Mouse (Mus musculus): Measurements from ENCODE around the gene Prss41. TPM values are rescaled to one million over a fixed set of nuclear protein-coding genes. Genes with fewer than 3 reads are reported as not detected.

Prss41 gene
- polyA plus RNA-seq, 1 experiment from 2014 or later, result 2.0 TPM

DNA sequence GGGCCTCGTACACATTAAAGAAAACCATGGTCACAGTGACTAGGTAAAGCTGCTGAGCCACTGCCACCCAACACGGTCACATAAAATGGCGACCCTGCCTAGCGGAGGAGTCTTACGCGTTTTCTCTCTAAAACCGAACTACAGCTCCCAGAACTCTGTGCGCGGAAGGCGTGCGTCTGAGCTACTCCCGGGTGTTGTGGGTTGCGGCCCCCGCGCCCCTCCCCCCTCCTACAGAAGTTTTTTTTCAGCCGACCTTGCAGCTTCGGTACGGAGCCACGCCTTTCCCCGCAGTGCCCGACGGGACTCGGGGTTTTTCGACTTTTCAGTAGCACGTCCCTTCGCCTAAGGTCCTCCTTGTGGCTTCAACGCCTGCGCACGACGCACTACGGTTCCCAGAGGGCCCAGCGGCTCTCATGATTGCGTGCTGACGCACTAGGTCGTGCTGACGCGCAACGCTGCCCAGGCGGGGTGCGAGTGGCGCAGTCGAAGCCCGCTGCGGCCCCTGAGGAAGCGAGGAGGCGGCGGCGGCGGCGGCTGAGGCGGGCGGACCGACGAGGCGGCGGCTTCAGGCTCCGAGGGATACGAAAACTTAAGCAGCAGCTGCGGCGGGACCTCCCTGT, 41.1 kb downstream of the Prss41 start:
- peak overlapping the region; percentile 97 for H3K27ac ChIP-seq
- peak overlapping the region; percentile 84 for H3K4me2 ChIP-seq
- H3K9me3 ChIP-seq, result no peaks in the 10 kb centered on the region
- peaks cover 33% of the 10 kb centered on the region for H3K4me1 ChIP-seq
- WGBS, result under 1% methylated on average over 60 of the region's 60 CpGs
- peak overlapping the region; percentile 100 for H3K4me3 ChIP-seq
- peaks cover 10% of the 10 kb centered on the region for H3K36me3 ChIP-seq
- ATAC-seq (ENCODE audit: insufficient number of reproducible peaks, insufficient read depth, low FRiP score, low TSS enrichment, low read depth), result peak; percentile 98
- H3K9ac ChIP-seq, result peak overlapping the region; percentile 99
- no peaks in the 10 kb centered on the region for H3K27me3 ChIP-seq

DNA sequence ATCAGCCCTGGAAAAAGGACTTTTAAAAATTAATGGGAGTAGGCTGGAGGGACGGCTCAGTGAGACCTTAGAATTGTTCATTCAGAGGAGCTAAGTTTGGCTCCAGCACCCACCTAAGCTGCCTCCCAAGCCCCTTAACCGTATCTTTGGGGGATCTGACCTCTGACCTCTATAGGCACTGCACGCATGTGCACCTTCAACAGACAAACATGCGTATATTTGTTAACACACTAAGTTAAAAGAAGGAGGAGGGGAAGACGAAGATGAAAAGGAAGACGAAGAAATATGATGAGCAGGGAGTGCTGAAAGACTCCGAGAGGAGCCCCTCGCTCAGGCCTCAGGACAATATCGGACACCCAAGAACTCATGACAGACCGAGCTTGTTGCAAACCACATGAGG, 42.3 kb downstream of the Prss41 start:
- Histone ChIP-seq H3K9me3 (no peaks in the 10 kb centered on the region), H3K9ac (no peak overlapping the region), H3K36me3 (no peaks in the 10 kb centered on the region), H3K27ac (no peak overlapping the region), H3K4me1 (peaks cover 28% of the 10 kb centered on the region), H3K4me3 (no peak overlapping the region), H3K4me2 (no peak overlapping the region), H3K27me3 (no peaks in the 10 kb centered on the region)
- WGBS, result 90% methylated on average over 10 of the region's 10 CpGs
- ATAC-seq (ENCODE audit: insufficient number of reproducible peaks, insufficient read depth, low FRiP score, low TSS enrichment, low read depth), result no peak

- Histone ChIP-seq H3K27ac (no peak overlapping the region), H3K9me3 (no peaks in the 10 kb centered on the region), H3K9ac (no peak overlapping the region), H3K27me3 (no peaks in the 10 kb centered on the region), H3K4me2 (no peak overlapping the region), H3K4me1 (peaks cover 6% of the 10 kb centered on the region; the same call in 1 of the 2 replicates), H3K4me3 (no peak overlapping the region), H3K36me3 (no peaks in the 10 kb centered on the region)
- 27% methylated on average over 7 of the region's 7 CpGs for WGBS
- no peak for ATAC-seq (ENCODE audit: insufficient number of reproducible peaks, insufficient read depth, low FRiP score, low TSS enrichment, low read depth)
Measured at GRCm38 (mm10) chr17:23797316-23797715, 46.7 kb downstream of the Prss41 start.

- H3K27ac ChIP-seq, result no peak overlapping the region
- ATAC-seq (ENCODE audit: insufficient number of reproducible peaks, insufficient read depth, low FRiP score, low TSS enrichment, low read depth), result no peak
- H3K9ac ChIP-seq, result no peak overlapping the region
- H3K36me3 ChIP-seq, result no peaks in the 10 kb centered on the region
- H3K4me1 ChIP-seq, result peaks cover 12% of the 10 kb centered on the region
- WGBS, result 95% methylated on average over 8 of the region's 8 CpGs
- no peak overlapping the region for H3K4me3 ChIP-seq
- no peaks in the 10 kb centered on the region for H3K9me3 ChIP-seq
- no peaks in the 10 kb centered on the region for H3K27me3 ChIP-seq
- H3K4me2 ChIP-seq, result no peak overlapping the region
Measured at GRCm38 (mm10) chr17:23795323-23795722, 48.6 kb downstream of the Prss41 start.

- Histone ChIP-seq H3K27ac (peak overlapping the region; percentile 90; the same call in 1 of the 2 replicates), H3K4me1 (peaks cover 18% of the 10 kb centered on the region), H3K27me3 (no peaks in the 10 kb centered on the region), H3K36me3 (no peaks in the 10 kb centered on the region), H3K9ac (peak overlapping the region; percentile 84), H3K4me2 (peak overlapping the region; percentile 68), H3K4me3 (peak overlapping the region; percentile 55), H3K9me3 (no peaks in the 10 kb centered on the region)
- 34% methylated on average over 2 of the region's 2 CpGs for WGBS
- no peak for ATAC-seq (ENCODE audit: insufficient number of reproducible peaks, insufficient read depth, low FRiP score, low TSS enrichment, low read depth)
Measured at GRCm38 (mm10) chr17:23791079-23791357, 53.0 kb downstream of the Prss41 start.

- 1% methylated on average over 29 of the region's 29 CpGs for WGBS
- peak within 1 kb of the TSS; percentile 68 for H3K4me2 ChIP-seq
- no peaks in the 10 kb centered on the region for H3K27me3 ChIP-seq
- H3K4me3 ChIP-seq, result peak within 1 kb of the TSS; percentile 55
- H3K4me1 ChIP-seq, result peaks cover 22% of the 10 kb centered on the region
- peak within 1 kb of the TSS; percentile 84 for H3K9ac ChIP-seq
- no peak for ATAC-seq (ENCODE audit: insufficient number of reproducible peaks, insufficient read depth, low FRiP score, low TSS enrichment, low read depth)
- no peaks in the 10 kb centered on the region for H3K36me3 ChIP-seq
- peak within 1 kb of the TSS; percentile 90 for H3K27ac ChIP-seq
- no peaks in the 10 kb centered on the region for H3K9me3 ChIP-seq
Measured at GRCm38 (mm10) chr17:23790269-23791078, 53.5 kb downstream of the Prss41 start, which contains the start of gene Srrm2. Gene Srrm2 (plus strand): TSS chr17:23790532.

GRCm38 (mm10) chr17:23789749-23790268, 54.2 kb downstream of the Prss41 start:
- no peaks in the 10 kb centered on the region for H3K9me3 ChIP-seq
- H3K27ac ChIP-seq, result peak overlapping the region; percentile 90
- peak overlapping the region; percentile 68 for H3K4me2 ChIP-seq
- H3K9ac ChIP-seq, result peak overlapping the region; percentile 84
- H3K4me3 ChIP-seq, result peak overlapping the region; percentile 55
- H3K27me3 ChIP-seq, result no peaks in the 10 kb centered on the region
- WGBS, result 14% methylated on average over 8 of the region's 8 CpGs
- H3K4me1 ChIP-seq, result peaks cover 27% of the 10 kb centered on the region
- no peaks in the 10 kb centered on the region for H3K36me3 ChIP-seq
- no peak for ATAC-seq (ENCODE audit: insufficient number of reproducible peaks, insufficient read depth, low FRiP score, low TSS enrichment, low read depth)

- Histone ChIP-seq H3K4me3 (no peak overlapping the region), H3K27ac (no peak overlapping the region), H3K4me1 (peaks cover 27% of the 10 kb centered on the region), H3K9ac (no peak overlapping the region), H3K9me3 (no peaks in the 10 kb centered on the region), H3K27me3 (no peaks in the 10 kb centered on the region), H3K36me3 (no peaks in the 10 kb centered on the region), H3K4me2 (no peak overlapping the region)
- no peak for ATAC-seq (ENCODE audit: insufficient number of reproducible peaks, insufficient read depth, low FRiP score, low TSS enrichment, low read depth)
- WGBS, result 76% methylated on average over 4 of the region's 4 CpGs
Measured at GRCm38 (mm10) chr17:23788973-23789372, 55.0 kb downstream of the Prss41 start.

Small RNA genes lying within 50 kb of the gene (microRNA-seq; reads per million reads assigned to microRNA genes)
- 1.3 reads per million for gene Mir5125

Other genes with a start within 250 kb of the Prss41 start
- 18.2 and 21.9 TPM in 2 replicates for gene Zfp13, start 244.7 kb downstream of the Prss41 start, polyA plus RNA-seq (2015; fragmentation: Nextera tagmentation; extraction: Ambion mirVana)
- gene Zscan10, start 243.3 kb downstream of the Prss41 start, polyA plus RNA-seq (2015; fragmentation: Nextera tagmentation; extraction: Ambion mirVana), result 0.27 and 0.37 TPM in 2 replicates
- 0.55 and 0.77 TPM in 2 replicates for gene Mmp25, start 198.9 kb downstream of the Prss41 start, polyA plus RNA-seq (2015; fragmentation: Nextera tagmentation; extraction: Ambion mirVana)
- gene Bicdl2, start 183.7 kb downstream of the Prss41 start, polyA plus RNA-seq (2015; fragmentation: Nextera tagmentation; extraction: Ambion mirVana), result 3.8 TPM in 2 replicates
- 64.0 and 79.4 TPM in 2 replicates for gene Hcfc1r1, start 170.6 kb downstream of the Prss41 start, polyA plus RNA-seq (2015; fragmentation: Nextera tagmentation; extraction: Ambion mirVana)
- gene Thoc6, start 170.3 kb downstream of the Prss41 start, polyA plus RNA-seq (2015; fragmentation: Nextera tagmentation; extraction: Ambion mirVana), result 46.6 and 53.5 TPM in 2 replicates
- gene Tnfrsf12a, start 166.7 kb downstream of the Prss41 start, polyA plus RNA-seq (2015; fragmentation: Nextera tagmentation; extraction: Ambion mirVana), result 10.4 and 13.1 TPM in 2 replicates
- gene Cldn6, start 164.9 kb downstream of the Prss41 start, polyA plus RNA-seq (2015; fragmentation: Nextera tagmentation; extraction: Ambion mirVana), result 34.8 and 47.1 TPM in 2 replicates
- 8.7 and 14.3 TPM in 2 replicates for gene Cldn9, start 160.1 kb downstream of the Prss41 start, polyA plus RNA-seq (2015; fragmentation: Nextera tagmentation; extraction: Ambion mirVana)
- 0.25 and 0.32 TPM in 2 replicates for gene 1520401A03Rik, start 121.4 kb downstream of the Prss41 start, polyA plus RNA-seq (2015; fragmentation: Nextera tagmentation; extraction: Ambion mirVana)
- 49.3 and 56.2 TPM in 2 replicates for gene Pkmyt1, start 117.8 kb downstream of the Prss41 start, polyA plus RNA-seq (2015; fragmentation: Nextera tagmentation; extraction: Ambion mirVana)
- 12.4 and 12.5 TPM in 2 replicates for gene Paqr4, start 103.3 kb downstream of the Prss41 start, polyA plus RNA-seq (2015; fragmentation: Nextera tagmentation; extraction: Ambion mirVana)
- gene Kremen2, start 98.3 kb downstream of the Prss41 start, polyA plus RNA-seq (2015; fragmentation: Nextera tagmentation; extraction: Ambion mirVana), result 31.7 and 42.3 TPM in 2 replicates
- 90.2 and 95.6 TPM in 2 replicates for gene Flywch1, start 72.6 kb downstream of the Prss41 start, polyA plus RNA-seq (2015; fragmentation: Nextera tagmentation; extraction: Ambion mirVana)
- gene Flywch2, start 58.1 kb downstream of the Prss41 start, polyA plus RNA-seq (2015; fragmentation: Nextera tagmentation; extraction: Ambion mirVana), result 54.1 and 65.1 TPM in 2 replicates
- gene Srrm2, start 53.6 kb downstream of the Prss41 start, polyA plus RNA-seq (2015; fragmentation: Nextera tagmentation; extraction: Ambion mirVana), result 616 and 642 TPM in 2 replicates
- gene Elob, start 15.0 kb downstream of the Prss41 start, polyA plus RNA-seq (2015; fragmentation: Nextera tagmentation; extraction: Ambion mirVana), result 1,169 and 1,240 TPM in 2 replicates
- gene Prss33, start 8.1 kb downstream of the Prss41 start, polyA plus RNA-seq (2015; fragmentation: Nextera tagmentation; extraction: Ambion mirVana), result 0.38 and 0.48 TPM in 2 replicates
- gene Prss32, start 317 bp downstream of the Prss41 start, polyA plus RNA-seq (2015; fragmentation: Nextera tagmentation; extraction: Ambion mirVana), result 0.78 TPM in 1 of 2 replicates, not detected in the other
- not detected in 2 replicates for gene Prss21, start 23.9 kb upstream of the Prss41 start, polyA plus RNA-seq (2015; fragmentation: Nextera tagmentation; extraction: Ambion mirVana)
- not detected in 2 replicates for gene Dcpp1, start 36.7 kb upstream of the Prss41 start, polyA plus RNA-seq (2015; fragmentation: Nextera tagmentation; extraction: Ambion mirVana)
- gene Dcpp2, start 36.7 kb upstream of the Prss41 start, polyA plus RNA-seq (2015; fragmentation: Nextera tagmentation; extraction: Ambion mirVana), result not detected in 2 replicates
- not detected in 2 replicates for gene Dcpp3, start 73.3 kb upstream of the Prss41 start, polyA plus RNA-seq (2015; fragmentation: Nextera tagmentation; extraction: Ambion mirVana)
- not detected in 2 replicates for gene Sbp, start 97.5 kb upstream of the Prss41 start, polyA plus RNA-seq (2015; fragmentation: Nextera tagmentation; extraction: Ambion mirVana)
- not detected in 2 replicates for gene Sbpl, start 111.1 kb upstream of the Prss41 start, polyA plus RNA-seq (2015; fragmentation: Nextera tagmentation; extraction: Ambion mirVana)
- 0.18 TPM in 1 of 2 replicates, not detected in the other for gene Prss30, start 136.4 kb upstream of the Prss41 start, polyA plus RNA-seq (2015; fragmentation: Nextera tagmentation; extraction: Ambion mirVana)
- 2.2 and 2.5 TPM in 2 replicates for gene Prss22, start 153.9 kb upstream of the Prss41 start, polyA plus RNA-seq (2015; fragmentation: Nextera tagmentation; extraction: Ambion mirVana)
- gene Prss27, start 194.0 kb upstream of the Prss41 start, polyA plus RNA-seq (2015; fragmentation: Nextera tagmentation; extraction: Ambion mirVana), result 0.28 and 0.38 TPM in 2 replicates
- gene Kctd5, start 229.3 kb upstream of the Prss41 start, polyA plus RNA-seq (2015; fragmentation: Nextera tagmentation; extraction: Ambion mirVana), result 69.1 and 78.9 TPM in 2 replicates

Data from embryonic facial prominence, embryonic 13.5 days (tissue).